Mouse (Mus musculus): ENCODE data around the gene Ltbp4. TPM values are rescaled to one million over a fixed set of nuclear protein-coding genes. Genes with fewer than 3 reads are reported as not detected.
A peak's percentile ranks its signal among the peaks of the same experiment; 100 is the strongest.

Gene Ltbp4
- total and polyA plus RNA-seq, 2 experiments from 2014 or later = 13.6 to 44.3 TPM

- Histone ChIP-seq H3K4me3 (ENCODE audit: low read depth, low read length) (peak overlapping the region; percentile 13; the same call in 1 of the 2 replicates), H3K27ac (ENCODE audit: low read depth, low read length) (no peak overlapping the region), H3K4me2 (ENCODE audit: low read depth, low read length, poor library complexity, severe bottlenecking) (peak overlapping the region; percentile 49), H3K4me1 (ENCODE audit: insufficient read depth, low read length) (peaks cover 11% of the 10 kb centered on the region; the same call in 1 of the 2 replicates), H3K27me3 (ENCODE audit: insufficient read depth, low read length) (peaks cover 56% of the 10 kb centered on the region), H3K9me3 (ENCODE audit: low read length) (no peaks in the 10 kb centered on the region), H3K36me3 (ENCODE audit: insufficient read depth, low read length) (peaks cover under 1% of the 10 kb centered on the region; the same call in 1 of the 2 replicates), H3K9ac (replicated peaks; ENCODE audit: low read length, poor library complexity, severe bottlenecking) (no peak overlapping the region)
- 2% methylated on average over 47 of the region's 47 CpGs for WGBS
- TF ChIP-seq CTCF (IDR thresholded peaks at IDR 0.05) = peak; percentile 98
- peak; percentile 91 for DNase-seq (ENCODE audit: low spot score)
- ATAC-seq (ENCODE audit: low FRiP score) = peak; percentile 75
Observed at GRCm38 (mm10) chr7:27335928-27336823, 1.3 kb downstream of the Ltbp4 start.

- no peaks in the 10 kb centered on the region for H3K9me3 ChIP-seq (ENCODE audit: low read length)
- no peak overlapping the region for H3K4me3 ChIP-seq (ENCODE audit: low read depth, low read length)
- no peaks in the 10 kb centered on the region for H3K36me3 ChIP-seq (ENCODE audit: insufficient read depth, low read length)
- H3K27ac ChIP-seq (ENCODE audit: low read depth, low read length) = no peak overlapping the region
- ATAC-seq (ENCODE audit: low FRiP score) = no peak
- H3K4me2 ChIP-seq (ENCODE audit: low read depth, low read length, poor library complexity, severe bottlenecking) = no peak overlapping the region
- WGBS = 68% methylated on average over 15 of the region's 15 CpGs
- DNase-seq (ENCODE audit: low spot score) = no peak
- peaks cover 14% of the 10 kb centered on the region; the same call in 1 of the 2 replicates for H3K4me1 ChIP-seq (ENCODE audit: insufficient read depth, low read length)
- H3K27me3 ChIP-seq (ENCODE audit: insufficient read depth, low read length) = peaks cover 66% of the 10 kb centered on the region
- TF ChIP-seq CTCF (IDR thresholded peaks at IDR 0.05) = no peak
- no peak overlapping the region for H3K9ac ChIP-seq (replicated peaks; ENCODE audit: low read length, poor library complexity, severe bottlenecking)
Observed at GRCm38 (mm10) chr7:27335011-27335720, 2.3 kb downstream of the Ltbp4 start.

DNA sequence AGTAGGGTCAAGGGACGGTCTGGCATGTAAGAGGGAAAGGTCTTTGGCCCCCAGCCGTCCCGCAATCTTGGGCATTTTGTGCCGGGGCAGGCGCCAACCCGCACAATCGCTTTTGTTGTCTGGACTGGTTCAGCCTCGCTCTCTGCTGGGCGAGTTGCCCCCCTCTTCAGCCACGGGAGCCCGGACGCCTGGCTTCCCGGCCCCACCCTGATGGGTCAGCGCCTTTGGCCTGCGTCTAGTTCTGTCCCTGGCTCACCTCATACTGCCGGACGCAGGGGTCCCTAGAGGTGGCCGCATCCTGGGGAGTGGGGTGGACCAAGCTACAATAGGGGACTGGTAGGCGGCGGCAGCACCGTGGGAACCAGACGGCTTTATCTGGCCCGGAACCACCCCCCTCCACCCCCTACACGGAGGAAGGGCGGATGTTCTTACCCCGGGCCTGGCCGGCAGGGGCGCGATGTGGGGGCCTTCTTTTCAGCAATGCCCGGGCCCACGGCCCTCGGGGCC is 3.0 kb downstream of the Ltbp4 start:
- Histone ChIP-seq H3K36me3 (ENCODE audit: insufficient read depth, low read length) (no peaks in the 10 kb centered on the region), H3K4me2 (ENCODE audit: low read depth, low read length, poor library complexity, severe bottlenecking) (no peak overlapping the region), H3K4me1 (ENCODE audit: insufficient read depth, low read length) (peaks cover 11% of the 10 kb centered on the region; the same call in 1 of the 2 replicates), H3K4me3 (ENCODE audit: low read depth, low read length) (no peak overlapping the region), H3K27ac (ENCODE audit: low read depth, low read length) (no peak overlapping the region), H3K27me3 (ENCODE audit: insufficient read depth, low read length) (peaks cover 73% of the 10 kb centered on the region), H3K9ac (replicated peaks; ENCODE audit: low read length, poor library complexity, severe bottlenecking) (no peak overlapping the region), H3K9me3 (ENCODE audit: low read length) (no peaks in the 10 kb centered on the region)
- peak; percentile 10; the same call in 1 of the 2 replicates for TF ChIP-seq CTCF (IDR thresholded peaks at IDR 0.05)
- WGBS = 7% methylated on average over 30 of the region's 32 CpGs
- DNase-seq (ENCODE audit: low spot score) (no peak), ATAC-seq (ENCODE audit: low FRiP score) (no peak)

- H3K27me3 ChIP-seq (ENCODE audit: insufficient read depth, low read length) = peaks cover 82% of the 10 kb centered on the region
- peak overlapping the region; percentile 98 for H3K4me2 ChIP-seq (ENCODE audit: low read depth, low read length, poor library complexity, severe bottlenecking)
- under 1% methylated on average over 35 of the region's 77 CpGs for WGBS
- H3K9me3 ChIP-seq (ENCODE audit: low read length) = no peaks in the 10 kb centered on the region
- no peaks in the 10 kb centered on the region for H3K36me3 ChIP-seq (ENCODE audit: insufficient read depth, low read length)
- H3K4me3 ChIP-seq (ENCODE audit: low read depth, low read length) = peak overlapping the region; percentile 46
- TF ChIP-seq CTCF (IDR thresholded peaks at IDR 0.05) = no peak
- H3K4me1 ChIP-seq (ENCODE audit: insufficient read depth, low read length) = peaks cover 11% of the 10 kb centered on the region; the same call in 1 of the 2 replicates
- H3K9ac ChIP-seq (replicated peaks; ENCODE audit: low read length, poor library complexity, severe bottlenecking) = peak overlapping the region; percentile 54
- H3K27ac ChIP-seq (ENCODE audit: low read depth, low read length) = no peak overlapping the region
- DNase-seq (ENCODE audit: low spot score) (no peak), ATAC-seq (ENCODE audit: low FRiP score) (no peak)
Observed at GRCm38 (mm10) chr7:27333316-27333941, 4.1 kb downstream of the Ltbp4 start.

DNA sequence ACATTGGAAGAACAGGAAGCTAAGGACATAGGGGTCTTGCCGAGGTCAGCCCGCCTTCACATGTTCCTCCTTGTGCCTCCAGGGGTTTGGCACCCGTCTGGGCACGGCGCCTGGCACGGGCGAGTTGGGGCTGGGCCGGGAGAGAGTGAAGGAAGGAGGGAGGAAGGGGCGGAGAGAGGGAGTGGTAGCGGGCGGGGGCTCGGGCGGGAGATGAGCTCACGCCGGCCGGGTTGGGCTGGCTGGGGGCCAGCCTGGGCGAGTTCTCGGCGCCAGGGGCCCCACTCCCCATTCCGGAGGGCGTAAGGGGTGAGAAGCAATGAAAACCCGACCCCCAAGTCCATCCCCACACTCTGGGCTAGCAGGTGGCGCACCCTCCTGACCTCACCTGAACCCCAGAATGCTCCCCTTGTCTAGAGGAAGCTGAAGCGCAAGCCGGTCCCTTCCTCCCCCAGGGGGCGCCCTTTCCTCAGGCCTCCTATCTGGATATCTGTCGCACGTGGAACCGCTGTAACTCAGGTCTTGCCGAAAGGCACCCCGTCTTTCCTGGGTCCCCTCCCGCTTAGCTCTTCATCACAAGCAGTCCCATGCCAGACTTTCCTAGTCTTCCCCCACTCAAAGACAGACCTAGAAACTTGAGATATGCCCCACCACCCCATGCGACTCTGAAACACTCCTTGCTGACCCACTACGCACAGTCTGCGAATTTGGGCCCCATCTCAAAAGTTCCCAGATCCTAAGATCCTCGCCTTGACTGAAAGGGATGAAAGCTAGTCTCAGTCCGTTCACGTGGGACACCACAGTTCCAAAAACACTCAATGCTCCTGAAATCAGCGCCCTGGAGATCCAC is 4.9 kb downstream of the Ltbp4 start:
- peak overlapping the region; percentile 98 for H3K4me2 ChIP-seq (ENCODE audit: low read depth, low read length, poor library complexity, severe bottlenecking)
- no peak overlapping the region for H3K27ac ChIP-seq (ENCODE audit: low read depth, low read length)
- under 1% methylated on average over 38 of the region's 39 CpGs for WGBS
- TF ChIP-seq CTCF (IDR thresholded peaks at IDR 0.05) = peak; percentile 76
- peaks cover 82% of the 10 kb centered on the region for H3K27me3 ChIP-seq (ENCODE audit: insufficient read depth, low read length)
- H3K9ac ChIP-seq (replicated peaks; ENCODE audit: low read length, poor library complexity, severe bottlenecking) = peak overlapping the region; percentile 54; the same call in 1 of the 2 replicates
- peaks cover 11% of the 10 kb centered on the region; the same call in 1 of the 2 replicates for H3K4me1 ChIP-seq (ENCODE audit: insufficient read depth, low read length)
- no peaks in the 10 kb centered on the region for H3K36me3 ChIP-seq (ENCODE audit: insufficient read depth, low read length)
- H3K9me3 ChIP-seq (ENCODE audit: low read length) = no peaks in the 10 kb centered on the region
- DNase-seq (ENCODE audit: low spot score) (peak; percentile 70), ATAC-seq (ENCODE audit: low FRiP score) (no peak)
- H3K4me3 ChIP-seq (ENCODE audit: low read depth, low read length) = peak overlapping the region; percentile 46

Data from midbrain, postnatal 0 days (tissue).